In the genomic region with DNA sequence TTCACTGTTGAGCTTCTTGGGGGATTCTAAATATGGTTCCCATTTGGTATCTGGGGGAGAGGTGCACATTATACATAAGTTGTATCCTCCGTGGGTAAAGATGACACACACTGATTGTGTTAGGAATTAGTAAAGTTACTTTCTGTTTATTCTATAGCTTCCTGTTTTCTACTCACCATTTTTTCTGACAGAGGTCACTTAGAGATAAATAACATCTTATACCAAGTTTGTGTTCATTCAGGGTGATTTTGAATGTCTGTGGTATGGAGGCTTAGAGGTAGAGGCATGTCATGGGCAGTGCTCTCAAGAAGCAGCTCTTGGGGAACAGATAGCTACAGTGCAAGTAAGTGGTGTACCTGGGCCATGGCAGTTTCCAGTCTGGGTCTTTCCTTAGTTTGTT, we compare ENCODE assay signal across 10 mouse cellular contexts.
DNase-seq lines count a peak whose midpoint lies in the region; ATAC-seq and TF ChIP-seq lines count a peak whose summit lies in the region.
"Had no signal": no experiment of that assay in that cellular context is flagged by ENCODE, and none has a peak within 500 bp of the region (broad histone marks: within the 10 kb centered on the region; RNA-seq: fewer than 3 reads in every experiment).

No protein-coding gene starts in this region.

- peaks cover 17% of the 10 kb centered on the region for H3K4me1 ChIP-seq in lung, embryonic 15.5 days
- H3K4me1 ChIP-seq in forebrain, embryonic 13.5 days, result peaks cover 17% of the 10 kb centered on the region
- peaks cover 11% of the 10 kb centered on the region for H3K4me1 ChIP-seq in limb, embryonic 14.5 days (ENCODE audit: control insufficient read depth, insufficient read depth, low read length)
- peaks cover 26% of the 10 kb centered on the region for H3K4me1 ChIP-seq in neural tube, embryonic 15.5 days

- H3K36me3 ChIP-seq in lung, embryonic 15.5 days, result 0 out of 2 replicates have a peak, but pooled peaks cover 4% of the 10 kb centered on the region
- 0 out of 2 replicates have a peak, but pooled peaks cover 4% of the 10 kb centered on the region for H3K36me3 ChIP-seq in forebrain, embryonic 13.5 days (ENCODE audit: poor library complexity, severe bottlenecking)
- no peaks in the 10 kb centered on the region for H3K36me3 ChIP-seq in limb, embryonic 14.5 days (ENCODE audit: control insufficient read depth, insufficient read depth, low read length)
- 0 out of 2 replicates have a peak, but pooled peaks cover 3% of the 10 kb centered on the region for H3K36me3 ChIP-seq in neural tube, embryonic 15.5 days

- no peak for DNase-seq in lung, adult 18-20 months
- no peak for DNase-seq in limb, embryonic 14.5 days (ENCODE audit: low spot score)
- no peak for DNase-seq in gastrocnemius, adult 18-20 months (ENCODE audit: low spot score)
- DNase-seq in thymus, postnatal 0 days (ENCODE audit: low spot score), result no peak
- no peak for DNase-seq in thymus, postnatal 25 days
- DNase-seq: cerebellum, postnatal 10 days; kidney, postnatal 14 days had no signal

- peaks cover 5% of the 10 kb centered on the region; the same call in 1 of the 2 replicates for H3K9me3 ChIP-seq in lung, embryonic 15.5 days
- H3K9me3 ChIP-seq in forebrain, embryonic 13.5 days (replicated peaks), result peaks cover 17% of the 10 kb centered on the region
- H3K9me3 ChIP-seq in limb, embryonic 14.5 days (ENCODE audit: control insufficient read depth, low read length), result peaks cover 22% of the 10 kb centered on the region
- peaks cover 3% of the 10 kb centered on the region; the same call in 1 of the 2 replicates for H3K9me3 ChIP-seq in neural tube, embryonic 15.5 days (replicated peaks)

- H3K4me2 ChIP-seq in lung, embryonic 15.5 days, result peak overlapping the region; percentile 85
- H3K4me2 ChIP-seq in forebrain, embryonic 13.5 days, result peak overlapping the region; percentile 91
- peak overlapping the region; percentile 49 for H3K4me2 ChIP-seq in limb, embryonic 14.5 days (replicated peaks; ENCODE audit: low read depth, low read length, severe bottlenecking)
- peak overlapping the region; percentile 92 for H3K4me2 ChIP-seq in neural tube, embryonic 15.5 days

- TF ChIP-seq POLR2A in limb, embryonic 14.5 days (IDR thresholded peaks at IDR 0.05; ENCODE audit: borderline replicate concordance, extremely low read depth, insufficient read depth, insufficient read length), result no peak

- ATAC-seq in lung, embryonic 15.5 days (ENCODE audit: borderline replicate concordance, extremely low read depth, low FRiP score, low TSS enrichment), result no peak
- ATAC-seq in forebrain, embryonic 13.5 days, result no peak
- ATAC-seq in limb, embryonic 14.5 days (ENCODE audit: low FRiP score, low read depth), result no peak
- ATAC-seq in neural tube, embryonic 15.5 days (ENCODE audit: low FRiP score), result no peak

- H3K27ac ChIP-seq in lung, embryonic 15.5 days, result no peak overlapping the region
- no peak overlapping the region for H3K27ac ChIP-seq in forebrain, embryonic 13.5 days
- no peak overlapping the region for H3K27ac ChIP-seq in limb, embryonic 14.5 days (replicated peaks; ENCODE audit: low read depth, low read length)
- H3K27ac ChIP-seq in neural tube, embryonic 15.5 days (replicated peaks), result no peak overlapping the region

- H3K4me3 ChIP-seq in lung, embryonic 15.5 days, result peak overlapping the region; percentile 79
- H3K4me3 ChIP-seq in forebrain, embryonic 13.5 days, result peak overlapping the region; percentile 88; the same call in 1 of the 2 replicates
- H3K4me3 ChIP-seq in limb, embryonic 14.5 days (replicated peaks; ENCODE audit: low read length), result peak overlapping the region; percentile 94
- peak overlapping the region; percentile 98 for H3K4me3 ChIP-seq in neural tube, embryonic 15.5 days (replicated peaks)

- H3K9ac ChIP-seq in lung, embryonic 15.5 days, result peak overlapping the region; percentile 85; the same call in 1 of the 2 replicates
- H3K9ac ChIP-seq in forebrain, embryonic 13.5 days, result no peak overlapping the region
- peak overlapping the region; percentile 95; the same call in 1 of the 2 replicates for H3K9ac ChIP-seq in limb, embryonic 14.5 days (ENCODE audit: low read depth, low read length, severe bottlenecking)
- H3K9ac ChIP-seq in neural tube, embryonic 15.5 days (replicated peaks), result no peak overlapping the region

- H3K27me3 ChIP-seq in lung, embryonic 15.5 days, result no peaks in the 10 kb centered on the region
- H3K27me3 ChIP-seq in forebrain, embryonic 13.5 days, result peaks cover 28% of the 10 kb centered on the region
- H3K27me3 ChIP-seq in limb, embryonic 14.5 days (ENCODE audit: control insufficient read depth, insufficient read depth, low read length), result no peaks in the 10 kb centered on the region
- H3K27me3 ChIP-seq in neural tube, embryonic 15.5 days (replicated peaks), result peaks cover 17% of the 10 kb centered on the region

- 23% methylated on average over 1 of the region's 1 CpGs for WGBS in lung, embryonic 15.5 days
- 74% methylated on average over 1 of the region's 1 CpGs for WGBS in forebrain, embryonic 13.5 days
- 52% methylated on average over 1 of the region's 1 CpGs for WGBS in limb, embryonic 14.5 days
- WGBS in neural tube, embryonic 15.5 days, result 64% methylated on average over 1 of the region's 1 CpGs

Comparison
In these comparisons a context has a peak if more than half of its experiments do, and no peak if none do; other contexts are left out.
1. H3K9ac ChIP-seq: peak in lung, embryonic 15.5 days (single experiment) and limb, embryonic 14.5 days (single experiment); none in forebrain, embryonic 13.5 days (single experiment) and neural tube, embryonic 15.5 days (single experiment).
2. Peak in every context shown above with its lines, with median percentiles within 50 percentile points of each other: H3K4me2 ChIP-seq and H3K4me3 ChIP-seq.